Mouse (Mus musculus): Measurements from ENCODE around the gene Kpna1. TPM values are rescaled to one million over a fixed set of nuclear protein-coding genes. Genes with fewer than 3 reads are reported as not detected.
"Not testable (repeated sequence)": the region's sequence is repeated elsewhere in the genome, so short reads cannot be mapped to it uniquely, and the experiment has no call there.

Kpna1 gene
- total and polyA plus RNA-seq, 2 experiments from 2014 or later, result 37.3 to 46.3 TPM

GRCm38 (mm10) chr16:36053524-36054275 is 75.2 kb downstream of the Kpna1 start:
- WGBS, result 27% methylated on average over 6 of the region's 6 CpGs
- H3K27ac ChIP-seq (ENCODE audit: low read depth), result peak overlapping the region; percentile 76

DNA sequence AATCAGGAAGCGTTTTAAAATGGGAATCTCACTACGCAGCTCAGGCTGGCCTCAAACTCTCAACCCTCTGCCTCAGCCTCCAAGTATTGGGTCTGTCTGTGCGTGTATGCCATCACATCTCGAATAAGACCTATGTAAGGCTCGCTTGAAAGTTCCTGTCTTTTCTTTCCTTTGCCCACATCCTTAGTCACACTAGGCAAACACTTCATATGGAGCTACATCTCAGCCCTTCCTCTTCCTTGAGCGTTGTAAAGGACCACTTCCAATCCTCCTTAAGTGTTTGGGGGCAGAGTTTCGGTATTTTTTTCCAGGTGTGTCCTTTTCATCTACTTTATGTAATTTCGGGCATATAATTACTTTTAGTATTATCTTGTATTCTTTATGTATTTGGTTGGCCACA is 76.4 kb downstream of the Kpna1 start:
- Histone ChIP-seq H3K9ac (replicated peaks; ENCODE audit: low read depth, low read length) (no peak overlapping the region), H3K9me3 (replicated peaks; ENCODE audit: control insufficient read depth, low read length) (no peaks in the 10 kb centered on the region), H3K27ac (ENCODE audit: low read depth) (peak overlapping the region; percentile 76; the same call in 1 of the 2 replicates), H3K27me3 (ENCODE audit: control insufficient read depth, insufficient read depth, low read length) (no peaks in the 10 kb centered on the region), H3K4me1 (ENCODE audit: control insufficient read depth, insufficient read depth) (peaks cover 41% of the 10 kb centered on the region), H3K4me3 (ENCODE audit: low read depth, low read length) (no peak overlapping the region), H3K36me3 (replicated peaks; ENCODE audit: control insufficient read depth, insufficient read depth, low read length) (peaks cover 18% of the 10 kb centered on the region), H3K4me2 (ENCODE audit: low read depth, low read length) (no peak overlapping the region)
- ATAC-seq (ENCODE audit: insufficient read depth, low read depth) (no peak), DNase-seq (ENCODE audit: low spot score) (no peak)
- WGBS, result 94% methylated on average over 8 of the region's 8 CpGs
- TF ChIP-seq CTCF (IDR thresholded peaks at IDR 0.05; ENCODE audit: low read depth), result no peak
- no peak for TF ChIP-seq EP300 (IDR thresholded peaks at IDR 0.05; ENCODE audit: low read depth)

More at GRCm38 (mm10) chr16:36053524-36054275, 75.2 kb downstream of the Kpna1 start:
- ATAC-seq (ENCODE audit: insufficient read depth, low read depth) (peak; percentile 90), DNase-seq (ENCODE audit: low spot score) (peak; percentile 92)
- Histone ChIP-seq H3K4me1 (ENCODE audit: control insufficient read depth, insufficient read depth) (peaks cover 31% of the 10 kb centered on the region), H3K9ac (replicated peaks; ENCODE audit: low read depth, low read length) (no peak overlapping the region), H3K4me2 (ENCODE audit: low read depth, low read length) (no peak overlapping the region), H3K4me3 (ENCODE audit: low read depth, low read length) (no peak overlapping the region), H3K9me3 (replicated peaks; ENCODE audit: control insufficient read depth, low read length) (no peaks in the 10 kb centered on the region), H3K27me3 (ENCODE audit: control insufficient read depth, insufficient read depth, low read length) (no peaks in the 10 kb centered on the region), H3K36me3 (replicated peaks; ENCODE audit: control insufficient read depth, insufficient read depth, low read length) (peaks cover 31% of the 10 kb centered on the region)
- TF ChIP-seq CTCF (IDR thresholded peaks at IDR 0.05; ENCODE audit: low read depth), result no peak
- TF ChIP-seq EP300 (IDR thresholded peaks at IDR 0.05; ENCODE audit: low read depth), result peak; percentile 82; the same call in 1 of the 2 replicates

DNA sequence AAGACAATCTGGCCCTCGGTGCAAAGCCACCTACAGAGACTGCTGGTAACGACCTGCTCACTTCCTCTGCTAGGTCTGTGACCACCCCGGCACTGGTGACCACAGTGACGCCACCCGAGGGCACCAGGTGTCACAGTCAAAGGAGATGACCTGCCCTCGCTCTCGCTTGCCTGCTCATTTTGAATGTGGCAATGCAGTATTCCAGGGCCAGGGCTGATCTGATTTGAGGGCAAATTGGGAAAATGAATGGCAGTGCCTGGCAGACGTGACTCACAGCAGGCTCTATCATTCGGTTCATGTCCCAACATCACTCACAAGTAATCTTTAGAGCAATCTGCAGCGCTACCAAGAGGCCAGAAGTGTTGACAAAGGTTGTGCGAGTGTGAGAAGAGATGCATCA is 77.9 kb downstream of the Kpna1 start:
- DNase-seq (ENCODE audit: low spot score) (no peak), ATAC-seq (ENCODE audit: insufficient read depth, low read depth) (no peak)
- Histone ChIP-seq H3K4me3 (ENCODE audit: low read depth, low read length) (no peak overlapping the region), H3K4me1 (ENCODE audit: control insufficient read depth, insufficient read depth) (peaks cover 41% of the 10 kb centered on the region), H3K4me2 (ENCODE audit: low read depth, low read length) (no peak overlapping the region), H3K9me3 (replicated peaks; ENCODE audit: control insufficient read depth, low read length) (no peaks in the 10 kb centered on the region), H3K36me3 (replicated peaks; ENCODE audit: control insufficient read depth, insufficient read depth, low read length) (peaks cover 17% of the 10 kb centered on the region), H3K27ac (ENCODE audit: low read depth) (peak overlapping the region; percentile 28; the same call in 1 of the 2 replicates), H3K27me3 (ENCODE audit: control insufficient read depth, insufficient read depth, low read length) (no peaks in the 10 kb centered on the region), H3K9ac (replicated peaks; ENCODE audit: low read depth, low read length) (no peak overlapping the region)
- TF ChIP-seq EP300 (IDR thresholded peaks at IDR 0.05; ENCODE audit: low read depth) (no peak), CTCF (IDR thresholded peaks at IDR 0.05; ENCODE audit: low read depth) (no peak)
- WGBS, result 76% methylated on average over 11 of the region's 11 CpGs

DNA sequence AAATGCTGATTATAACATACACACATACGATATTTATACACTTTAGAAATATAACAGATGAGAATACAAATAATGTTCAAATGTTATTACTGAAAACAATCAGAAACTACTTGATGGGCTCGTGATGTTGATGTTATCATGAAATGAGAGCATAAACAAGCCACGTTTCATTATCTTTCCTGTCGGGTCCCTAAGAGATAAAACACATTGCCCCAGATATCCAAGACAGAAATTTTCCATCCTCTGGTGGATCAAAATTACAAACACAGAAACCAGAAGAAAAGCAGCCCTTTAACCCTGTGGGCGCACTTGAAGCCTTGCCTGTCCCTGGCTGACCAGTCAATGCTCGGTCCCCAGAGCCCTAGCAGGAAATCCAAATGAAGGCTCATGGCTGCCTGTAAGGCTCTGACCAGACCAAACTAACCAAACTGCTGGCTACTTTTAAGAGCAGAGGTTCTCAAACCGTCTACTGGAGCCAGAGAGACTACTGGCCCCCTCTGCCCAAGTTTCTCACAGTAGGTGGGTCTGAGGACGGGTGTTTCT is 79.5 kb downstream of the Kpna1 start:
- Histone ChIP-seq H3K36me3 (replicated peaks; ENCODE audit: control insufficient read depth, insufficient read depth, low read length) (peaks cover 10% of the 10 kb centered on the region; the same call in 1 of the 2 replicates), H3K4me2 (ENCODE audit: low read depth, low read length) (no peak overlapping the region), H3K4me3 (ENCODE audit: low read depth, low read length) (no peak overlapping the region), H3K4me1 (ENCODE audit: control insufficient read depth, insufficient read depth) (peaks cover 43% of the 10 kb centered on the region), H3K9me3 (replicated peaks; ENCODE audit: control insufficient read depth, low read length) (no peaks in the 10 kb centered on the region), H3K27me3 (ENCODE audit: control insufficient read depth, insufficient read depth, low read length) (no peaks in the 10 kb centered on the region), H3K9ac (replicated peaks; ENCODE audit: low read depth, low read length) (no peak overlapping the region), H3K27ac (ENCODE audit: low read depth) (peak overlapping the region; percentile 61)
- DNase-seq (ENCODE audit: low spot score) (no peak), ATAC-seq (ENCODE audit: insufficient read depth, low read depth) (no peak)
- TF ChIP-seq EP300 (IDR thresholded peaks at IDR 0.05; ENCODE audit: low read depth) (no peak), CTCF (IDR thresholded peaks at IDR 0.05; ENCODE audit: low read depth) (no peak)
- WGBS, result 45% methylated on average over 8 of the region's 8 CpGs

GRCm38 (mm10) chr16:36062534-36062933 is 84.0 kb downstream of the Kpna1 start:
- not testable (repeated sequence) for H3K4me3 ChIP-seq (ENCODE audit: low read depth, low read length); H3K4me2 ChIP-seq (ENCODE audit: low read depth, low read length); DNase-seq (ENCODE audit: low spot score); H3K9me3 ChIP-seq (replicated peaks; ENCODE audit: control insufficient read depth, low read length); H3K27me3 ChIP-seq (ENCODE audit: control insufficient read depth, insufficient read depth, low read length); H3K9ac ChIP-seq (replicated peaks; ENCODE audit: low read depth, low read length); ATAC-seq (ENCODE audit: insufficient read depth, low read depth)
- Histone ChIP-seq H3K27ac (ENCODE audit: low read depth) (peak overlapping the region; percentile 70; the same call in 1 of the 2 replicates), H3K4me1 (ENCODE audit: control insufficient read depth, insufficient read depth) (peaks cover 48% of the 10 kb centered on the region), H3K36me3 (replicated peaks; ENCODE audit: control insufficient read depth, insufficient read depth, low read length) (0 out of 2 replicates have a peak, but pooled peaks cover 10% of the 10 kb centered on the region)
- 82% methylated on average over 1 of the region's 1 CpGs for WGBS

Data from heart, postnatal 0 days (tissue).